Mouse (Mus musculus) midbrain, embryonic 16.5 days (tissue): ENCODE results near the gene Gm10382. TPM values are rescaled to one million over a fixed set of nuclear protein-coding genes. Genes with fewer than 3 reads are reported as not detected.
"Not testable (repeated sequence)": the region's sequence is repeated elsewhere in the genome, so short reads cannot be mapped to it uniquely, and the experiment has no call there.

Source experiments
- ATAC-seq: fragments of 200-750 bp; cut with Nextera tagmentation; 2 replicates; pipeline ENCODE4 v1.8.0; 2017; ENCODE audit warnings: moderate TSS enrichment
- H3K27ac ChIP-seq: fragments of 300-500 bp; sonication (generic); 2 replicates; pipeline ENCODE4 v1.5.1; 2014; ENCODE audit warnings: mild to moderate bottlenecking, low read length, mixed read lengths
- H3K27me3 ChIP-seq: fragments of 300-500 bp; sonication (generic); 2 replicates; pipeline ENCODE4 v1.6.1; 2014; ENCODE audit warnings: low read depth, low read length, mixed read lengths; ENCODE audit not compliant: control insufficient read depth, insufficient read depth
- H3K36me3 ChIP-seq: fragments of 300-500 bp; sonication (generic); 2 replicates; pipeline ENCODE4 v1.6.1; 2014; ENCODE audit warnings: mild to moderate bottlenecking, low read length, moderate library complexity, mixed read lengths; ENCODE audit not compliant: control insufficient read depth, insufficient read depth
- H3K4me1 ChIP-seq: fragments of 300-500 bp; sonication (generic); 2 replicates; pipeline ENCODE4 v1.6.1; 2014; ENCODE audit warnings: mild to moderate bottlenecking, low read length, mixed read lengths; ENCODE audit not compliant: control insufficient read depth, insufficient read depth
- H3K4me2 ChIP-seq: fragments of 300-500 bp; sonication (generic); 2 replicates; pipeline ENCODE4 v1.6.1; 2014; ENCODE audit warnings: mild to moderate bottlenecking, low read length, mixed read lengths
- H3K4me3 ChIP-seq: fragments of 300-500 bp; sonication (generic); 2 replicates; pipeline ENCODE4 v1.5.1; 2014; ENCODE audit warnings: low read depth, mild to moderate bottlenecking, low read length, moderate library complexity, mixed read lengths
- H3K9ac ChIP-seq: fragments of 300-500 bp; sonication (generic); 2 replicates; pipeline ENCODE4 v1.6.1; 2014; ENCODE audit warnings: low read depth, low read length, mixed read lengths
- H3K9me3 ChIP-seq: fragments of 300-500 bp; sonication (generic); replicated peaks from 2 replicates; pipeline ENCODE4 v1.6.1; 2014; ENCODE audit warnings: mild to moderate bottlenecking, low read length, mixed read lengths; ENCODE audit not compliant: control insufficient read depth, poor library complexity, severe bottlenecking
- WGBS: fragments of 180-500 bp; shearing (Covaris S2); extraction: QIAGEN DNeasy Blood & Tissue Kit; methylation state at CpG from one replicate; pipeline ENCODE4 v1.1.7; 2014; 5-methylcytosine and 5-hydroxymethylcytosine counted together
- polyA plus RNA-seq: library from polyadenylated mRNA; unstranded; fragments of >200 nt; fragmentation: Nextera tagmentation; extraction: Ambion mirVana; gene quantifications from 2 replicates; pipeline ENCODE4 v1.2.1, GENCODE M21; 2015

Gm10382 gene
- polyA plus RNA-seq, 1 experiment from 2014 or later: 0.30 TPM

DNA sequence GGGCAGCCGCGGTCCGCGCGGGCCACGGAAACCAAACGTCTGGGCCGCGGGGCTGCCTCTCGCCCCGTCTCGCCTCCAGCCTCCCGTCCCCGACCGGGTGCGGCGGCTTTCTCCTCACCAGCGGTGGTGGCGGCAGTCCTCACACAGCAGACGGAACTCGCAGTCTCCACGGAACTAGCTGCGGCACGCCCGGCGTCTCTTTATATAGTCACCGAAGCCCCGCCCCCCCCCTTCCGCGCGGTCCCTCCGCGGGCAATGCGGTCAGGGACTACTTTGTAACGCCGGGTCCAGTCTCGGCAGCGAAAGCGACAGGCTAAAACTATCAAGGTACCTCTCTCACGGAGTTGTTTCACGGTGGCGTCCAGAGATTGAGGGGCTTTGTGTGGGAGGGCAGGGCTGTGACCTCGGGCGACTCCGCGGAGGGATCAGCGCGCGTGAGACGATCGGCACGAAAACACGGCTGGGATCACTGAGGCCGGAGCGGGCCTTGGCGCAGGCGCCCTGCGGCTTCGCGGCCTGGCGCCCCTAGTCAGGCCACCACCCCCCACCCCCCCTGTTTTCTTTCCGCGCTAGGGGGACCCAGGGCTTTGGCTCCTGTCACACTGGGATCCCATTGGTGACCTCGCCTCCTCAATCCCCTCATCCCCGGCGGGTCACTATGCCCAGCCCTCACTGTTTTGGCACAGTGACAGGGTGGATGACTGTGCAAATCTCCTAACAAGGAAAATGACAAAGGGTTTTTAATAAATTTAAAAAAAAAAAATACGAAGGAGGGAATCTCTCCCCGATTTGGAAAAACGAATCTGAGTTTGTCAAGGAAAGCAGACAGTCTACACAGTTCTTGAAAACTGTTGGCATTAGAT lies 688 bp downstream of the Gm10382 start, which contains the start of gene Ubc:
Gene Ubc (minus strand): TSS at position 624 of the 863 bp plus-strand sequence.
- Histone ChIP-seq H3K9ac (peak within 1 kb of the TSS; percentile 100), H3K27ac (peak within 1 kb of the TSS; percentile 99), H3K9me3 (no peaks in the 10 kb centered on the region), H3K36me3 (peaks cover 9% of the 10 kb centered on the region), H3K4me1 (peaks cover 46% of the 10 kb centered on the region), H3K4me2 (peak within 1 kb of the TSS; percentile 88), H3K27me3 (no peaks in the 10 kb centered on the region), H3K4me3 (peak within 1 kb of the TSS; percentile 100)
- peak; percentile 50 for ATAC-seq
- WGBS: under 1% methylated on average over 68 of the region's 69 CpGs

DNA sequence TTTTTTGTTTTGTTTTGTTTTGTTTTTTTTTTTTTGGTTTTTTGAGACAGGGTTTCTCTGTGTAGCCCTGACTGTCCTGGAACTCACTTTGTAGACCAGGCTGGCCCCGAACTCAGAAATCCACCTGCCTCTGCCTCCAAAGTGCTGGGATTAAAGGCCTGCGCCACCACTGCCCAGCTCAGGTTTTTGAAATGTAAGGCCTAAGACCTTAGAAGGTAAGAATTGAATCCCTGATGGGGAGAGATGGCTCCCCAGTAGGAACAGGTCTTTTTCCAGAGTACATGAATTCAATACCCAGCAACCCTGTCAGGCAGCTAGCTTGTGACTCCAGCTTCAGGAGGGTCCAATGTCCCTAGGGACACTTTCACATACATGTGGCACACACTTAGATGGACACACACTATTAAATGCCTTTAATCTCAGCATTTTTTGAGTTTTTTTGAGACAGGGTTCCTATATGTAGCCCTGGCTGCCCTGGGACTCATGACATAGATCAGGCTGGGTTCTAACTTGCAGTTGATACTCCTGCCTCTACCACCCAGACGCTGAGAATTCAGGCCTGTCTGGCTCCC lies 1.9 kb downstream of the Gm10382 start:
- H3K9ac ChIP-seq: no peak overlapping the region
- H3K4me3 ChIP-seq: no peak overlapping the region
- 96% methylated on average over 3 of the region's 3 CpGs for WGBS
- peaks cover 39% of the 10 kb centered on the region for H3K4me1 ChIP-seq
- no peak for ATAC-seq
- H3K4me2 ChIP-seq: no peak overlapping the region
- H3K27ac ChIP-seq: no peak overlapping the region; the same call in 1 of the 2 replicates
- H3K9me3 ChIP-seq: no peaks in the 10 kb centered on the region
- no peaks in the 10 kb centered on the region for H3K36me3 ChIP-seq
- H3K27me3 ChIP-seq: no peaks in the 10 kb centered on the region

DNA sequence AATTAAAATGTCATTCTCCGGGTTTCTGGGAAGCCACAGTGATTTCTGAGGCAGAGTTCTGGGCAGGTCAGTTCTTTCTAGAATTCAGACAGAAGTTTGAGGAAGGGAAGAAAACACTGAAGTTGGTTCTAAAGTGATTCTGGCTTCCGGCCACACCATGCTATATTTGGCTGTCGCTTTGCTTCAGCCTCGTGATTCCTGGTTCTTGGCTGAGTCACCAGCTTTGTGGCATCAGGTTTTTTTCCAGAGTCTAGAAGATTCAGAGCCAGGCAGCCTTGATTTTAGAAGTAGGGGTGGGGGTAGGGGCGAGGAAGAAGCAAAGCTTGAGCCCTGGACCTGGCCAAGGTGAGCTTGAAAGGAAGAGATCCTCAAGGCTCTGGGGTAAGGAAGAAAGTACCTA lies 2.5 kb downstream of the Gm10382 start:
- Histone ChIP-seq H3K4me3 (no peak overlapping the region), H3K9me3 (no peaks in the 10 kb centered on the region), H3K9ac (no peak overlapping the region), H3K4me1 (peaks cover 39% of the 10 kb centered on the region), H3K27ac (no peak overlapping the region; the same call in 1 of the 2 replicates), H3K4me2 (no peak overlapping the region), H3K36me3 (no peaks in the 10 kb centered on the region), H3K27me3 (no peaks in the 10 kb centered on the region)
- no peak for ATAC-seq
- 91% methylated on average over 5 of the region's 5 CpGs for WGBS

DNA sequence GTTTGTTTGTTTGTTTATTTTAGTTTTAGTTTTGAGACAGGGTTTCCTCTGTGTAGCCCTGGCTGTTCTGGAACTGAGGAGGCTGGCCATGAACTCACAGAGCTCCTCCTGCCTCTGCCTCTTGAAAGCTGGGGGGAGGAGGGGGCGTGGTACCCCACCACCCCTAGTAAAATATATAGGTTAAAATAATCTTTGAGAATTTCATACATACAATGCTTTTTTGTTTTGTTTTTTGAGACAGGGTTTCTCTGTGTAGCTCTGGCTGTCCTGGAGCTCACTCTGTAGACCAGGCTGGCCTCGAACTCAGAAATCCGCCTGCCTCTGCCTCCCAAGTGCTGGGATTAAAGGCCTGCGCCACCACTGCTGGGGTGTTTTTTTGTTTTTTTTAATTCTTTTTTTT lies 3.1 kb downstream of the Gm10382 start:
- Histone ChIP-seq H3K4me1 (peaks cover 39% of the 10 kb centered on the region), H3K27ac (peak overlapping the region; percentile 100)
- H3K4me3 ChIP-seq, ATAC-seq, H3K4me2 ChIP-seq, H3K36me3 ChIP-seq, H3K27me3 ChIP-seq, H3K9me3 ChIP-seq, H3K9ac ChIP-seq: not testable (repeated sequence)
- 95% methylated on average over 4 of the region's 4 CpGs for WGBS

DNA sequence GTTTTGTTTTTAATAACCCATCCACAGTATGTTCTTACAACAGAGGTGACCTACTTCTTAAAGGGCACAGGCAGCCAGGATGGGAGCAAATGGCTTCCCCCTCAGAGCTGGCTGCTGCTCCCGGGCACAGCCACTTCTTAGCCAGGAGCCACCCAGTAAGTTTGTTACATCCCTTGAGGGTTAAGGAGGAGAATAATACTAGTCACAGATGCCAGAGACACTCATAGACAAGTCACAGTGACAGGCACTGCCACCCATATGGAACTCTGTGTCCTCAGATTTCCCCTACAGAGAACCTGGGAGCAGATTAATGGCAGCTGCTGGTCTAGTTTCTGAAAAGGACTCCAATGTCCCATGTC lies 3.5 kb downstream of the Gm10382 start:
- Histone ChIP-seq H3K4me3 (no peak overlapping the region), H3K4me1 (peaks cover 39% of the 10 kb centered on the region), H3K4me2 (peak overlapping the region; percentile 70), H3K27ac (peak overlapping the region; percentile 100), H3K9me3 (no peaks in the 10 kb centered on the region), H3K36me3 (no peaks in the 10 kb centered on the region), H3K27me3 (no peaks in the 10 kb centered on the region), H3K9ac (peak overlapping the region; percentile 56)
- WGBS: 28% methylated on average over 1 of the region's 1 CpGs
- ATAC-seq: no peak; the same call in 1 of the 2 replicates

DNA sequence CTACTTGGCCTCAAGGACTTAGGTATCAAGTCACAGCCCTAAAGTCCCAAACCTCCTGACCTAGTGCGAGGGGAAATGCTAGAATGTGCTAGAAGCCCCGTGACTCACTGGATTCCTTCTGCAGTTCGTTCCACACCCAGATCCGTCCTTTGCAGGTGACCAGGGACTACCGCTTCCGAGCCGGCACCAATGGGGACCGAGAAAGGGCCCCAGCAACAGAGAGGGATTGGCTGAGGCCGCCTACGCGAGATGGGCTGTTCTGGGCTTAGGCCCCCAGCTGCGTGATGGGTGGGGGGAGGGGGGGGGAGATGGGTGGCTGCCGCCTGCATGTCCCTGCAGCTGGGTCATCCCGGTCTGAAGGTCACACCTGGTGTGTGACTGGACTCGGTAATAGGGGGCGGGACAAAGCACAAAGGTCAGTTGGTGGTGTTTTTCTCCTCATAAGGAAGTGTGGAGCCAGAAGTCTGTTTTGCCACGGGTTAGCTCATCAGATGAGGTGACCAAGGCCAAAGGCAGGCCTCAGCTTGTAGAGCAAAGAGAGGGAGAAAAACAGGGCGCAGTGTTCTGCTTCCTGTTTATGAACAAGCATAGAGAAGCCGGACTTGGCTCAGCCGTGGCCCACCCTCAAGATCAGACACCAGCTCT lies 4.0 kb downstream of the Gm10382 start:
- no peaks in the 10 kb centered on the region for H3K27me3 ChIP-seq
- H3K4me3 ChIP-seq: peak overlapping the region; percentile 35
- H3K36me3 ChIP-seq: no peaks in the 10 kb centered on the region
- no peaks in the 10 kb centered on the region for H3K9me3 ChIP-seq
- ATAC-seq: peak; percentile 86
- H3K4me1 ChIP-seq: peaks cover 38% of the 10 kb centered on the region
- 0% methylated on average over 20 of the region's 20 CpGs for WGBS
- H3K27ac ChIP-seq: peak overlapping the region; percentile 100
- H3K4me2 ChIP-seq: peak overlapping the region; percentile 70
- peak overlapping the region; percentile 69 for H3K9ac ChIP-seq

DNA sequence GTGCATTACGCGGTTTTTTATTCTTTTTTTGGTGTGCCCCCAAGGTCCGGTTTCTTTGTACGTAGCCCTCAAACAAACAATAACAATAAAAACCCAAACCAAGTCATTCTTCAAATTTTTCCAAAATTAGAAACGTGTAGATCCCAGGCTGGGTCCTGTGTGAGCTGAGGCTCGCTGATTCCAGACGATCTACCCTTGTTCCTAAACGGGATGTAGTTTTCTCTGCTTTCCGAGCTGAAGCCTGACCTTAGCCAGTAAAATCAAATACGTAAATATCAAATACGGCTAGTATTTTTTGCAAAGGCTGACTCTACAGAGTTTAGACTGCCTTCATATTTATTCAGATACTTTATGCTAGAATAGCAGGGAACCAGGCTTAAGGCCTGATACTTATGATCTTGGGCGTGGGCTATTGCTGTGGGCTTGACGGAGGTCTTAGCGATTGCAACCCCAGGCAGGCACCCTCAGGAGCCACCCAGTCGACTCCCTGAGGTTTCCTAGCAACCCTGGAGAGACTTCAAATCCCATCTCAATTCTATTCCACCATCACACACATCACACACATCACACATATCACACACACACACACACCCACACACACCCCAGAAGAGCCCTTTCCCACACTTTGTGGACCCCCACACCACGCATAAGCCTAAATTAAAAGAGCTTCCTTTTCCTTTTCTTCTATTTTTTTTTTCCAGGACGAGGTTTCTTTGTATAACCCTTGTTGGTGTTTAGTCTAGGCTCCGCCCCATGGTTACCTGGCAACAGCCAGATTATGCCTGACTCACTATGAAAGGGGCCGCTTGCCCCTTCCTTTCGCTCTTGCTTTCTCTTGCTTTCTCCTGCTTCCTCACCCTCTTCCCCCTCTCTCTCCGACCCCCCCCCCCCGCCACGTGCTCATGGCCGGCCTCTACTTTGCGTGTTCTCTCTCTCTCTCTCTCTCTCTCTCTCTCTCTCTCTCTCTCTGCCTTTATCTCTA lies 4.8 kb downstream of the Gm10382 start:
- Histone ChIP-seq H3K4me3 (peak overlapping the region; percentile 35), H3K27ac (peak overlapping the region; percentile 100), H3K9ac (peak overlapping the region; percentile 69), H3K4me2 (peak overlapping the region; percentile 70), H3K4me1 (peaks cover 33% of the 10 kb centered on the region), H3K27me3 (no peaks in the 10 kb centered on the region), H3K9me3 (no peaks in the 10 kb centered on the region), H3K36me3 (no peaks in the 10 kb centered on the region)
- 5% methylated on average over 21 of the region's 25 CpGs for WGBS
- ATAC-seq: peak; percentile 73

DNA sequence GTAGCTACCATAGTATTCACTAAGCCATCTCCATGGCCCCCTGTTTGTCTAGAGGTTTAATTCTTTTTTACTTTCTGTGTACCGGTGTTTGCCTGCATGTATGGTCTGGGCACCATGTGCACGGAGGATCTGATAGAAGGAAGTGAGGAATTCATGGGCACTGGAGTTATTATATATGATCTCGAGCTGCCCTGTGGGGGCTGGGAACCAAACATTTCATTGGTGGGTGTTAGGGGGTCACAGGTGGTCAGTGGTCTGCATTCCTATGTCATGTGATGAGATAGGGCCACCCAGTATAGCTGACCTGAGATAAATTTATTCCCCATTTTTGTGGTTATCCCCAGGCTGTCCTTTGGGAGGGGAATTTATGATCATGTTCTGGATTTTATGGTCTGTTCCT lies 5.9 kb downstream of the Gm10382 start:
- H3K9ac ChIP-seq: no peak overlapping the region
- 0 out of 2 replicates have a peak overlapping the region, but pooled peaks have one; percentile 70 for H3K4me2 ChIP-seq
- no peaks in the 10 kb centered on the region for H3K9me3 ChIP-seq
- ATAC-seq: no peak; the same call in 1 of the 2 replicates
- H3K36me3 ChIP-seq: no peaks in the 10 kb centered on the region
- peaks cover 33% of the 10 kb centered on the region for H3K4me1 ChIP-seq
- peak overlapping the region; percentile 100 for H3K27ac ChIP-seq
- H3K4me3 ChIP-seq: no peak overlapping the region
- 42% methylated on average over 3 of the region's 3 CpGs for WGBS
- H3K27me3 ChIP-seq: no peaks in the 10 kb centered on the region
